Mouse (Mus musculus) MEL (cell line): Measurements from ENCODE around the gene Foxp3. TPM values are rescaled to one million over a fixed set of nuclear protein-coding genes. Genes with fewer than 3 reads are reported as not detected.

Experiments
- DNase-seq: peaks from one replicate; pipeline ENCODE4 v3.0.0; 2011; ENCODE audit warnings: low read depth, low spot score
- H3K27ac ChIP-seq: 2 replicates; pipeline ENCODE4 v1.5.1; 2012; ENCODE audit warnings: low read depth, mild to moderate bottlenecking, control low read depth, low read length, moderate library complexity; ENCODE audit not compliant: control insufficient read depth
- H3K27me3 ChIP-seq, 2 experiments: fragments of 150-350 bp in 1 of 2; sonication (generic) in 1 of 2; 2 replicates each; pipeline ENCODE4 v1.6.1; 2012; ENCODE audit warnings: low read length in 2 of 2, mild to moderate bottlenecking in 2 of 2, improper control_type of control experiment in 1 of 2, moderate library complexity in 1 of 2; ENCODE audit not compliant: insufficient read depth in 2 of 2, control insufficient read depth in 1 of 2
- H3K36me3 ChIP-seq, 2 experiments: 2 replicates each; pipeline ENCODE4 v1.6.1; 2012 to 2014; ENCODE audit warnings: low read length in 2 of 2, improper control_type of control experiment in 1 of 2, inconsistent platforms in 1 of 2, mild to moderate bottlenecking in 1 of 2; ENCODE audit not compliant: insufficient read depth in 2 of 2, control insufficient read depth in 1 of 2
- H3K4me1 ChIP-seq, 2 experiments: fragments of 150-350 bp in 1 of 2; sonication (generic) in 1 of 2; 2 replicates each; pipeline ENCODE4 v1.6.1; 2012; ENCODE audit warnings: low read length in 2 of 2, improper control_type of control experiment in 1 of 2, mild to moderate bottlenecking in 1 of 2; ENCODE audit not compliant: insufficient read depth in 2 of 2, control insufficient read depth in 1 of 2
- H3K4me3 ChIP-seq, 2 experiments: fragments of 150-350 bp in 1 of 2; sonication (generic) in 1 of 2; 2 replicates each; pipeline ENCODE4 v1.5.1; 2012; ENCODE audit warnings: low read depth in 2 of 2, low read length in 2 of 2, mild to moderate bottlenecking in 2 of 2, moderate library complexity in 2 of 2, control low read depth in 1 of 2, improper control_type of control experiment in 1 of 2; ENCODE audit not compliant: control insufficient read depth in 1 of 2, insufficient read depth in 1 of 2
- H3K79me2 ChIP-seq: 2 replicates; pipeline ENCODE4 v1.6.1; 2012; ENCODE audit warnings: mild to moderate bottlenecking, low read length, moderate library complexity; ENCODE audit not compliant: control insufficient read depth, poor library complexity, insufficient read depth
- H3K9ac ChIP-seq: 2 replicates; pipeline ENCODE4 v1.6.1; 2012; ENCODE audit warnings: low read depth, mild to moderate bottlenecking, control low read depth, low read length, moderate library complexity; ENCODE audit not compliant: control insufficient read depth, poor library complexity, severe bottlenecking
- H3K9me3 ChIP-seq: fragments of 150-350 bp; sonication (generic); replicated peaks from 2 replicates; pipeline ENCODE4 v1.6.1; 2012; ENCODE audit warnings: mild to moderate bottlenecking, low read length, improper control_type of control experiment, moderate library complexity; ENCODE audit not compliant: insufficient read depth
- BHLHE40 ChIP-seq: IDR thresholded peaks from 2 replicates; pipeline ENCODE4 v1.6.1; 2012; ENCODE audit warnings: low read depth, mild to moderate bottlenecking, inconsistent platforms, low read length, improper control_type of control experiment, borderline replicate concordance
- CHD1 ChIP-seq: IDR thresholded peaks from 2 replicates; pipeline ENCODE4 v1.6.1; 2012; ENCODE audit warnings: low read depth, mild to moderate bottlenecking, inconsistent platforms, low read length, improper control_type of control experiment
- ELF1 ChIP-seq: IDR thresholded peaks from 2 replicates; pipeline ENCODE4 v1.6.1; 2014; ENCODE audit warnings: low read depth, mild to moderate bottlenecking, inconsistent platforms, low read length, improper control_type of control experiment, moderate library complexity
- ETS1 ChIP-seq: IDR thresholded peaks from 2 replicates; pipeline ENCODE4 v1.6.1; 2012; ENCODE audit warnings: low read depth, mild to moderate bottlenecking, inconsistent platforms, low read length, improper control_type of control experiment, moderate library complexity
- GABPA ChIP-seq: IDR thresholded peaks from 2 replicates; pipeline ENCODE4 v1.6.1; 2012; ENCODE audit warnings: low read depth, mild to moderate bottlenecking, inconsistent platforms, low read length, improper control_type of control experiment, moderate library complexity
- HCFC1 ChIP-seq: IDR thresholded peaks from 2 replicates; pipeline ENCODE4 v1.6.1; 2012; ENCODE audit warnings: low read depth, mild to moderate bottlenecking, inconsistent platforms, low read length, improper control_type of control experiment, moderate library complexity
- JUND ChIP-seq: IDR thresholded peaks from 2 replicates; pipeline ENCODE4 v1.6.1; 2011; ENCODE audit warnings: low read depth, mild to moderate bottlenecking, improper control_type of control experiment, low read length
- MAX ChIP-seq: IDR thresholded peaks from 2 replicates; pipeline ENCODE4 v1.6.1; 2011; ENCODE audit warnings: low read length, improper control_type of control experiment
- MXI1 ChIP-seq: IDR thresholded peaks from 2 replicates; pipeline ENCODE4 v1.6.1; 2011; ENCODE audit warnings: mild to moderate bottlenecking, low read depth, low read length, improper control_type of control experiment
- MYB ChIP-seq: IDR thresholded peaks from 2 replicates; pipeline ENCODE4 v1.6.1; 2011; ENCODE audit warnings: mild to moderate bottlenecking, low read depth, low read length, improper control_type of control experiment
- MYC ChIP-seq: IDR thresholded peaks from 2 replicates; pipeline ENCODE4 v1.6.1; 2011; ENCODE audit warnings: low read depth, mild to moderate bottlenecking, low read length, improper control_type of control experiment, moderate library complexity
- POLR2A ChIP-seq, 2 experiments: IDR thresholded peaks; 2 replicates each; pipeline ENCODE4 v1.6.1; 2011 to 2012; ENCODE audit warnings: low read length in 2 of 2, mild to moderate bottlenecking in 2 of 2, control low read depth in 1 of 2, improper control_type of control experiment in 1 of 2, low read depth in 1 of 2, moderate library complexity in 1 of 2; ENCODE audit not compliant: control insufficient read depth in 1 of 2, insufficient read depth in 1 of 2, poor library complexity in 1 of 2
- POLR2AphosphoS5 ChIP-seq: IDR thresholded peaks from 2 replicates; pipeline ENCODE4 v1.6.1; 2012; ENCODE audit warnings: low read depth, borderline replicate concordance, mild to moderate bottlenecking, inconsistent platforms, low read length, moderate library complexity, mixed read lengths
- RAD21 ChIP-seq: IDR thresholded peaks from 2 replicates; pipeline ENCODE4 v1.6.1; 2011; ENCODE audit warnings: mild to moderate bottlenecking, low read depth, low read length, improper control_type of control experiment
- RCOR1 ChIP-seq: IDR thresholded peaks from 2 replicates; pipeline ENCODE4 v1.6.1; 2012; ENCODE audit warnings: low read depth, mild to moderate bottlenecking, inconsistent platforms, low read length, improper control_type of control experiment
- SIN3A ChIP-seq: IDR thresholded peaks from 2 replicates; pipeline ENCODE4 v1.6.1; 2012; ENCODE audit warnings: low read length, improper control_type of control experiment, inconsistent platforms
- TBP ChIP-seq: IDR thresholded peaks from 2 replicates; pipeline ENCODE4 v1.8.0; 2011; ENCODE audit warnings: low read depth, low read length, improper control_type of control experiment
- UBTF ChIP-seq: IDR thresholded peaks from 2 replicates; pipeline ENCODE4 v1.6.1; 2012; ENCODE audit warnings: low read depth, mild to moderate bottlenecking, inconsistent platforms, low read length, improper control_type of control experiment, moderate library complexity, borderline replicate concordance; ENCODE audit not compliant: insufficient read depth
- USF1 ChIP-seq: IDR thresholded peaks from 2 replicates; pipeline ENCODE4 v1.6.1; 2014; ENCODE audit warnings: low read depth, mild to moderate bottlenecking, inconsistent platforms, low read length, improper control_type of control experiment, moderate library complexity
- USF2 ChIP-seq, 2 experiments: IDR thresholded peaks; 2 replicates each; pipeline ENCODE4 v1.6.1; 2011 to 2012; ENCODE audit warnings: improper control_type of control experiment in 2 of 2, low read length in 2 of 2, borderline replicate concordance in 1 of 2, inconsistent platforms in 1 of 2, low read depth in 1 of 2, mild to moderate bottlenecking in 1 of 2; ENCODE audit not compliant: insufficient read depth in 1 of 2
- ZC3H11A ChIP-seq: IDR thresholded peaks from 2 replicates; pipeline ENCODE4 v1.6.1; 2012; ENCODE audit warnings: low read depth, mild to moderate bottlenecking, inconsistent platforms, low read length, improper control_type of control experiment
- ZKSCAN1 ChIP-seq: IDR thresholded peaks from 2 replicates; pipeline ENCODE4 v1.6.1; 2012; ENCODE audit warnings: low read depth, mild to moderate bottlenecking, inconsistent platforms, low read length, improper control_type of control experiment, moderate library complexity
- ZMIZ1 ChIP-seq: IDR thresholded peaks from 2 replicates; pipeline ENCODE4 v1.6.1; 2012; ENCODE audit warnings: low read depth, mild to moderate bottlenecking, inconsistent platforms, low read length, improper control_type of control experiment, moderate library complexity
- polyA plus RNA-seq, 2 experiments: library from polyadenylated mRNA; stranded (reverse) in 1 of 2; unstranded in 1 of 2; fragments of >175 nt in 1 of 2; fragments of >200 nt in 1 of 2; gene quantifications; 2 replicates each; pipeline versions ENCODE4 v1.2.1 to v1.2.4; 2012; ENCODE audit warnings: low replicate concordance in 2 of 2, low read depth in 1 of 2; ENCODE audit not compliant: insufficient read length in 2 of 2, insufficient read depth in 1 of 2, missing spikeins in 1 of 2
- total RNA-seq: library from RNA; depleted of rRNA; stranded (reverse); fragments of 300-350 nt; gene quantifications from 2 replicates; pipeline ENCODE4 v1.2.3, GENCODE M21; 2012; rRNA removed

The Foxp3 gene
- 0.36 and 0.42 TPM in 2 replicates for total RNA-seq
- under 1 TPM in 1 of 2 experiments, not detected in 1; 0.31 TPM for polyA plus RNA-seq

GRCm38 (mm10) chrX:7573176-7574086 is at the start of gene Foxp3:
TSS of gene Foxp3 (plus strand) at chrX:7573644.
- peak within 1 kb of the TSS; percentile 90 for H3K27ac ChIP-seq
- H3K9ac ChIP-seq, result peak within 1 kb of the TSS; percentile 97
- no peaks in the 10 kb centered on the region for H3K9me3 ChIP-seq
- peak within 1 kb of the TSS; percentile 78 to 95 for H3K4me3 ChIP-seq
- H3K4me1 ChIP-seq, result peaks cover 18 to 40% of the 10 kb centered on the region in 2 experiments
- H3K79me2 ChIP-seq, result peaks cover 14% of the 10 kb centered on the region
- peaks cover 0 to 21% of the 10 kb centered on the region in 2 experiments; a peak in 2 of 4 replicates for H3K36me3 ChIP-seq
- H3K27me3 ChIP-seq, result no peaks in the 10 kb centered on the region
- DNase-seq, result peak; percentile 60
- TF ChIP-seq POLR2A (IDR thresholded peaks at IDR 0.05; ENCODE audit: control insufficient read depth in 1 of 2, insufficient read depth in 1 of 2, low read depth in 1 of 2, low read length in 2 of 2, poor library complexity in 1 of 2) (no peak), SIN3A (peak; percentile 14; the same call in 1 of the 2 replicates), JUND (no peak), MYB (no peak), ZKSCAN1 (no peak), MYC (no peak), CHD1 (peak; percentile 94; the same call in 1 of the 2 replicates), BHLHE40 (peak; percentile 60; the same call in 1 of the 2 replicates), RCOR1 (no peak), ELF1 (no peak), HCFC1 (0 out of 2 replicates have a peak, but pooled peaks have one; percentile 9), MXI1 (no peak), ZC3H11A (no peak), USF1 (no peak), POLR2AphosphoS5 (no peak), MAX (peak; percentile 89), TBP (no peak)

GRCm38 (mm10) chrX:7524961-7525360 is 48.5 kb upstream of the Foxp3 start:
- no peak overlapping the region for H3K27ac ChIP-seq

More at GRCm38 (mm10) chrX:7524961-7525360, 48.5 kb upstream of the Foxp3 start:
- Histone ChIP-seq H3K4me1 (no peaks in the 10 kb centered on the region), H3K9me3 (no peaks in the 10 kb centered on the region), H3K79me2 (no peaks in the 10 kb centered on the region), H3K36me3 (no peaks in the 10 kb centered on the region), H3K4me3 (no peak overlapping the region), H3K27me3 (peaks cover 2% of the 10 kb centered on the region in 2 experiments; a peak in 1 of 4 replicates), H3K9ac (no peak overlapping the region)
- TF ChIP-seq ELF1, result no peak
- TF ChIP-seq ETS1, result no peak
- no peak for TF ChIP-seq BHLHE40
- no peak for TF ChIP-seq GABPA
- no peak for TF ChIP-seq RAD21
- no peak for TF ChIP-seq MXI1
- no peak for TF ChIP-seq UBTF
- TF ChIP-seq ZMIZ1, result no peak
- TF ChIP-seq USF2 (IDR thresholded peaks at IDR 0.05; ENCODE audit: borderline replicate concordance in 1 of 2, insufficient read depth in 1 of 2, low read depth in 1 of 2, low read length in 2 of 2), result no peak
- no peak for TF ChIP-seq SIN3A
- no peak for DNase-seq
